Mouse (Mus musculus): ENCODE results near the gene Tmem259.

- TF ChIP-seq GATA1 (IDR thresholded peaks at IDR 0.05; ENCODE audit: borderline replicate concordance, low read length) (no peak), FLI1 (IDR thresholded peaks at IDR 0.05; ENCODE audit: low read length) (no peak)
Measured at GRCm38 (mm10) chr10:80016931-80017330, 32.8 kb upstream of the Tmem259 start.

All from megakaryocyte, embryonic 14.5 days (primary cell).